Mouse (Mus musculus) natural killer cell, adult 2 months (primary cell): ENCODE results near the gene Scarb2.
"Not testable (repeated sequence)": the region's sequence is repeated elsewhere in the genome, so short reads cannot be mapped to it uniquely, and the experiment has no call there.

Experiments used
- DNase-seq, 2 experiments: peaks; one replicate each; pipeline ENCODE4 v3.0.0; 2022; ENCODE audit warnings: low spot score in 2 of 2

Scarb2 gene

DNA sequence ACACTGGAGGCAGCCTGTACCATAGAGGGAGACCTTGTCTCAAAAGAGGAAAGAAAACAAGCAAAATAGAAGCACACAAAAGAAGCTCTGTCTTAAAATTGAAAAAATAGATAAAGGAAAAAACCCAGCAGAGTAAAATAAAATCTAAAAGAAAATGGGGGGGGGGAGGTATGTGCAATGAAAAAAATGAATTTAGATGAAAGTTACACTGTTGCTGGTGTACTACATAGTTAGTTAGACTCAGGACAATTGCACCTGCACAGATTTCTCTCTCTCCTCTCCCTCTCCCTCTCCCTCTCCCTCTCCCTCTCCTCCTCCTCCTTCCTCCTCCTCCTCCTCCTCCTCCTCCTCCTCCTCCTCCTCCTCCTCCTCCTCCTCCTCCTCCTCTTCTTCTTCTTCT, at the start of gene Scarb2:
TSS of gene Scarb2 (minus strand) at position 101 of the 400 bp plus-strand sequence.
- no peak for DNase-seq

DNA sequence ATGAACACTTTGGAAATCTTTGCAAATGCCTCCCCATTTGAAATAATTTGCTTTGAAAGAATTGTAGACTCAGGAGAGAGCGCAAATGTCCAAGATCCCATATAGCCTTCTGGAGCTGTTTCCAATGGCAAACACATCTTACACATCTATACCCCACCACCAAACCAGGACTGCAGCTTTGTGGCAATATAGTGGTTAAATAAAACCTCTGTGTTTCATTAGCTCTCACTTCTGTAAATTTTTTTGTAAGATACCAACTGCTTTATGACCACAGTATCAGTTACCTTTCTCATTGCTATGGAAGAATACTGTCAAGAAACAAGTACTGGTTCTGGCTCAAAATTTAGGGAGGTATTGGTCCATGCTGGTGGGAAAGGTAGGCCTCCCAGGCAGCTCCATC, 49.3 kb upstream of the Scarb2 start:
- no peak for DNase-seq

DNA sequence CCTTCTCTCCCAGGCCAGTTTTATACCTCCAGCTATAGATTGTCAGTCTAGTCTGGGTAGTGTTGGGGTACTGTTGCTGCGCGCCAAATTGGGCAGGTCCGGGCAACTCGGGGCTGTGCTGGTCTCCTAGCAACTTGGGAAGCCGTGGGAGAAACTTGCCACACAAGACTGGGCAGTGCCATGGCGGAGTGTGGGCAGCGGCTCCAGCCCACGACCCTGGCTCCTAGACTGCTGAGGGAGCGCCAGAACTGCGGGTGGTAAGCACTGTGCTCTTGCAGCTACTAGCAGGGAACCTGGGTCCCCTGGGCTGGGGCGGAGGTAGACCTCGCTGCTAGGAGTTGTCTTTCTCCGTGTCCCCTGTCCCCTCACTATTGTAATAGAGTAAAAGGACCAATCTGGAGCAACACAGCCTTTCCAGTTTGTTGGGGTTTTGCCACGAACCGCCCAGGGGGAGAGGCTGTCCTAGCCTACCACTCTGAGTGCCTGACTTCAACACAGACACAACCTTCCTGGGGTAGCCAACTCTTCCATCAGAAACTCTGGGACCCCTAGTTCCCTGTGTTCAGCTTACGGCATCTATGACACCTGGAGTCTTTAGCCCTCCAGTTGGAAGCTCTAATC, 48.4 kb upstream of the Scarb2 start, which contains the start of gene Fam47e:
TSS of gene Fam47e (plus strand) at position 179 of the 621 bp plus-strand sequence.
- no peak for DNase-seq

DNA sequence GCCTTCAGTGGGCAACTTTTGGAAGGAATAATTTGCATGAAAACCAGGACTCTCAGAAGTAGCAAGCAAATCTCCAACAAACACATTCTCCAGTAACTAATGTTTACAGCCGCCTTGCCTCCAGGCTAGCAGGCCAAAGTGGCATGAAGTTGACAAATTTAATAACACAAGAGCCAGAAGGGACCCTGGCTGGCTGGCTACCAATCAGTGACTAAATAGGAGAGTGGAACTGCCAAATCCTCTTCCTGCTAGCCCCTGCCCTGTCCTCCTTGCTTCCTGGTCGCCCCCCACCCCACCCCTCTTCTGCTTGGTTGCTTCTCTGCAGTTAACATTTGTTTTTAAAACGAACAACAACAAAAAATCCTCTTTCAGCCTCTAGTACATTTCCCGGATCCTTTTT, 47.8 kb upstream of the Scarb2 start:
- DNase-seq = no peak

DNA sequence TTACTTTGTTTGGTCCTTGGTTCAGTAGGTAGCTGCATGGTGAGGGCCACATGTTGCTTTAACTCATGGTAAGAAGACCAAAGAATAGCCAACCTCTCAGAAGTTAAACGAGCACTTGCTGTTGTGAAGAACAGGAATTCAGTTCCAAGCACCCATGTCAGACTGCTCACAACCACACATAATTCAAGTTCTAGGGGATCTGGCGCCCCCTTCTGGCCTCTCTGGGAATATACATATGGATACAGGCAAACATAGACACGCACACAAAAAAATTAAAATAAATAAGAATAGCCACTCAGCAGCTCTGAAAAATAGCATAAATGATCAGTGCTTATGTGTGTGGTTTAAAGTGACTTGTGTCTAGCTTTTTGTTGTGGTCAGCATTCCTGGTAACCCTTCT, 47.3 kb upstream of the Scarb2 start:
- DNase-seq = peak in 1 of 2 experiments; percentile 17

DNA sequence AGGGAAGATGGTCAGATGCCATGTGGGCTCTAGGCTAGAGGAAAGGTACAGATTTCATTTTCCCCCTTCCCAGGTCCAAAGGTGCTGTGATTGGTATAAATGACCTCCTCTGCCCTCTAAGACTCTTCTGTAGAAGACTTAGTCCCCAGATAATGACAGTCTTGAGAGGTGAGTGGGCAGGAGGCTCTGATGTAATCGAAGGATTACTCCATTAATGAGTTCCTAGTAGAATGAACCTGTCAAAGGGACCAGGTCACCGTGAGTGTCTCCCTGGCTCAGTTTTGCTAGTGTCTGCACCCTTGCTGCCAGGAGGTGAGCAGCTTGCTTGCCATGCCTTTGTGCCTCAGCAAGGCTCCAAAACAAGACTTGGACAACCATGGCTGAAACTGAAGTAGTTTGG, 46.0 kb upstream of the Scarb2 start:
- DNase-seq = no peak

DNA sequence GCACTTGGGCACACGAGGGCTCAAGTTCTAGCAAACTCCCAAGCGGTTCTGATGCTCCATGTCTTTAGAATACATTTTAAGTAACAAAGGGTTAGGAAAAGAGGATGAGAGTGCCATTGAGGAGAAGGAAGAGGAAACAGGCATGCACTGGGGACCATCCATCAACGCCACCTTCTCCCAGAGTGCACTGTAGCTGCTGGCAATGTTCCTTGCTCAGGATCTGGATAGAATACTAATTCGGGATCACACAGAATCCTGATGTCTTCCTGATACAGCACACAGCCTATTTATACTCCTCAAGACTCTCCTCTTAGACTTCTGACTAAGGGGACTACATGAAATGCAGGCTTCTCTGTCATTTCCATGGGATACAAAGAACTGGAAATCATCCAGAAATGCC, 33.1 kb upstream of the Scarb2 start:
- DNase-seq = no peak

DNA sequence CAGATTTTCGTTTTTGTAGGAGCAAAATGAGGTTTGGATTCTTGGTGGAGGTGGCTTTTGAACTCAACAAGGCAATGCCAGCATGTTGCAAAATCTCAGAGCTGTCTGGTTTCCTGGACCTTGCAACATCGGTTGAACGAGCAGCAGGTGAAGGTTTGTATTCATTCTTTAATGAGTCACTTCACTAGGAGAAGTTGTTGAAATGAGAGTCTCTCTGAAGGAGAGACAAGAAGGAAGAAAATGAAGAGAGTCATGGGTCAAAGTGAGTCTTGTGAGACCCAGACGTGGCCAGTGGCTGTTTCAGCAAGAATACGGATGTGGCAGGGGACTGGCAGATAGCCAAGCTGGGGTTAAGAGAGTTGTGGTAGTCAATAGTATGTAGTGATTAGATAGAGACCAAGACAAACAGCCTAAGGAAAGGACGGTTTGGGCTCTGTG, 18.2 kb upstream of the Scarb2 start:
- DNase-seq = peak; percentile 23 to 32

DNA sequence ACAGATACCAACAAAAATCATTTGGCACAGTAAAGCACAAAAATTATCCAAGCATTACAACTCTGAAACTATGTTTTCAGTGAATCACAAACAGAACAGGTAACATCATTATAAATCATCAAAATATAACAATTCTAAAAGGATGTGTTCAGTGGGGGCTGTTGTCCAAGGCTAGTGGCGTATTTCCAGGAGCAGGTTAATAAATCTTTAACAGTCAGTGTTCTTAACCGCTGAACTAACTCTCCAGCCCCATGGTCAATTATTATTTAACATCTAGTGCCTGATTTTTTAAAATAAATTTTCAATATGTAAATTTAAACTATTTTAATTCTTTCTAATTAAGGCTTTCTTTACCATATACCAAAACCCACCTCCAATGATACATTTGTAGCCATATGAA, 14.5 kb upstream of the Scarb2 start:
- DNase-seq = not testable (repeated sequence)

DNA sequence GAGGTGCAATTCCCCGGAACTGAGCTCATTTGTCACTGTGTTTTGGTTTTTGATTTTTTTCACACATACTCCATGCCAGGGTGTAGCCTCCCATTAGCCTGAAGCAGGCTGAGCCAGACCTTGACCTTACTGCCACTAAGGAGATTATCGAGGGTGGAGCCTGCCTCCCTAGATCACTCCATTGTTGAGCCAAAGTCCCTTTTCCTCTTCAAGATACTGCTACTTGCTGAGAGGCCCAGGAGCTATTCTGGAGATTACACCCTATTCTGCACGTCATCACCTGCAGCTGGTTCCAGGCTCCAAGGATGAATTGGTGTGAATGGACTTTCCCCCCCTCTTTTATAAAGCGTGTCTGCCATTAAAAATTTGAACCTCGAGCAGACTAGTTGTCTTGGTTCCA, 5.4 kb upstream of the Scarb2 start:
- no peak for DNase-seq

DNA sequence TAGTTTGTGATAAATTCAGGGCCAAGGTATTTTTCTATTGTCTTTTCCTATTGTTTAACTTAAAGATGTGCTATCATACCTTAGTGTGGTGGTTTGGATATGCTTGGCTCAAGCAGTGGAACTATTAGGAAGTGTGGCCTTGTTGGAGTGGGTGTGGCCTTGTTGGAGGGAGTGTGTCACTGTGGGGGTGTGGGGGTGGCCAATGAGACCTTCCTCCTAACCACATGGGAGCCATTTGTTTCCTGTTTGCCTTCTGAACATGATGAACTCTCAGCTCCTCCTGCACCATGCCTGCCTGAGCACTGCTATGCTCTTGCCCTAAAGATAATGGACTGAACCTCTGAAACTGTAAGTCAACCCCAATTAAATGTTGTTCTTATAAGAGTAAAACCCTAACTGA, 4.6 kb upstream of the Scarb2 start:
- DNase-seq = peak; percentile 43 to 47

DNA sequence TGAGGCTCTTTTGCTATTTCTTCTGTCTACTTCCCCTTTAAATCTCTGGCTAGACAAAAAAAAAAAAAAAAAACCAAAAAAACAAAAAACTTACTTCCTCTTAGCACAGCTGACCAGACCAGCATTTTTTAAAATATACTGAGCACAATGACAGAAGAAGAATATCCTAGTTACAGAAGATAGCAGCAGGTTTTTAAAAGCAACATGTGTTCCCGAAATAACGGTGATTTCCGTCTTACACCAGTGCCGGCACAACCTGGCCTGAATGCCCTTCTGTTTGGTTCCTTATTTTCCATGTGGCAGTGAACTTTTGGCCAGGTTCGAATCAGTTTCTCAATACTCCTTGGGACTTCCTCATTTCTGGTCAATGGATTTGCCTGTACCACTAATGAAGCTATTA, 2.2 kb upstream of the Scarb2 start:
- peak in 1 of 2 experiments; percentile 47 for DNase-seq

DNA sequence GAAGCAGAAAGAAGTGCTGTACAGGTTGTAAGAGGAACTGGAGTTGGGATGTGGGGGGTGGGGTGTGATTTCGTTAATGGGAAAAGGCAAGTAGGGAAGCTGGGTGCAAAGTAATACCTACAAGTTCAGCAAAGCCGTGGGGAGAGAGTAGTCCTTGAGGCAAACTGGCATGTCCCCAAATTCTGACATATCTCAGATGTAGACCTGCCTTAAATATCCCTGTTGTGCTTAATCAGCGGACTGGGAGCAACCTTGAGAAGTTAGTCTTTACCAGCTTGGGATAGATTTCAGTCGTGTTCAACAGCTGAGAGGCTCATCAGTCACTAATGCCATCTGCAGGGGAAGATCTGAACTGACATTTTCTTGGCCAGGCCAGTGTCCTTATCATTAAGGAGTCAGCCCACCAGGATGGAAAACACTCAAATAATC, 318 bp downstream of the Scarb2 start:
- DNase-seq = peak; percentile 46 to 47

DNA sequence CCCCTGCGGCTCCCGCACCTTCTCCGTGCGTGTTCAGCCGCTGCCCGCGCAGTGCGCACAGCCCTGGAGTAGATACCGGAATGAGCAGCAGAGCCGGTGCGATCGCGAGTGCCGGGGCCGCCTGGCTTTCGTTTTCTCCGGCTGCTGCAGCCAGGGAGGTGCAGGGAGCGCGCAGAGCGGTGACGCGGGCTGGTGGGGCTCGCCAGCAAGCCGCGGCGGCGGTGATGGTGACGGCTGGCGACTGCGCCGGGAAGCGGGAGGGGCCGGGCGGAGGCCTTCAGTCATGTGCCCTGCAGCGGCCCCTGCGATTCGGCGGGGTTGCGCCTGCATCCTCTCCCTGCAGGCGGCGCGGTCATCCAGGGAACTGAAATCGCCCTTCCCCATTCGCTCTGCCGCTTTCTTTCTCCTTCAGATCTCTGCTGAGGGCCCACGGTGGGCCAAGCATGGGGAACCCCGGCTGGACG, 1.2 kb downstream of the Scarb2 start:
- peak; percentile 89 for DNase-seq

DNA sequence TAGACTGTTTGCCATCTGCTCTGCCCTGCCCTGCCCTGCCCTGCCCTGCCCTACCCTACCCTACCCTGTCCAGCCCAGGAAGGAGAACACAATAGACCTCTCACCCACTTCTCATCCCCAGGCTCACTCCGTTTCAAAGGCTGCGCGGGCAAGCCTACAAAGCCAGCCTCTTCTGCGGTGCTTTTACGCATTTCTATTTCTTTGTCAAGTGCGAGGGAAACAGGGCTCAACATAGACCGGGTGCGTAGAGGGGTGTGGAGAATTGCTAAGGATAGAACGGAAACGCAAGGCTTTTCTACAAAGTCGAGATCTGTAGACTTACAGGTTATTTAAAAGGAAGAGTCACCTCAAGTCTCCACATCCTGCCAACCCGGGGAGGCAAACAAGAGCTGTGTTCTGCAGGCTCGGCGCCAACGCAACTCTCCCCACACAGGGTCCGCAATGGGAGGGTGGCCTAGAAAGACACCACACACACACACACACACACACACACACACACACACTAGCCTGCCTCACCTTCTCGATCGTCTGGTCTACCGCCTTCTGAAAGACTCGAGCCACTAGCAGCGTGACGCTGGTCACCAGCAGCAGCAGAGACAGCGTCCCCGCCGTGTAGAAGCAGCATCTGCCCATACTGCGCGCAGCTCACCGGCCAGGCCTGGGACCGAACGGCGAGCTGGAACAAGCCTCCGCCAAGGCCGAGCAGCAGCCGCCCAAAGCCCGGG, 1.8 kb downstream of the Scarb2 start:
- DNase-seq = peak; percentile 51

DNA sequence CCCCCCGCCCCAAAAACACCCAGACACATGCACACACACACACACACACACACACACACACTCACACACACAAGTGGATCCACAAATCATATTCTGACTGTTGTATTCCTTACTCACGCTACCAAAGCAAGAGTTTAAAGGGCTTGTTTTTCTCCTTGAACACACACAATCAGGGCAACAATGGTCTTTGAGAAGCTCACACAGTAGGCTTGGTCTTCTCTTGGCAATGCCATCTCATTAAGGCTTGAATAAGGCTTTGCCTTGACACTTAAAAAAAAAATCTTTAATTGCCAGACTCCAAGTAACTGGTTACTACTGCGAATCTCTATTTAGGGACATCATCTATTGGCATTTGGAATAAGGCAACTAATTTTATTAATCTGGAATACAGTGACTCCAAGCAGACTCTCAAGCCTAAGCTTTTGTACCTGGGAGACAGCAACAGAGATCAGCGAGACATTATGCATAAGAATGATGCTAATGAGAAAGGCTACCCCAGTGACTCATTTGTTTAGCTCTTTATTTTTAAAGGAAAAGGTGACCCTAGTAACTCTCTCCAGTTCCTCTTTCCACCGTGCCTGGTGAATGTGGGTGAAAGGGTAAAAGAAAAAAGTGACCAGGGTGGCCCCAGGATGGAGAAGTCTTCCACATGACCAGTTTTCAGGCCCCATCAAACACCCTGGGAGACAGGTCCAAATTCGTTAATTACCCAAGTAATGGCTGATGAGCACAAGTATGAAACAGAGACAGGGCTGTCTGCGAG, 2.6 kb downstream of the Scarb2 start:
- peak in 1 of 2 experiments; percentile 16 for DNase-seq

DNA sequence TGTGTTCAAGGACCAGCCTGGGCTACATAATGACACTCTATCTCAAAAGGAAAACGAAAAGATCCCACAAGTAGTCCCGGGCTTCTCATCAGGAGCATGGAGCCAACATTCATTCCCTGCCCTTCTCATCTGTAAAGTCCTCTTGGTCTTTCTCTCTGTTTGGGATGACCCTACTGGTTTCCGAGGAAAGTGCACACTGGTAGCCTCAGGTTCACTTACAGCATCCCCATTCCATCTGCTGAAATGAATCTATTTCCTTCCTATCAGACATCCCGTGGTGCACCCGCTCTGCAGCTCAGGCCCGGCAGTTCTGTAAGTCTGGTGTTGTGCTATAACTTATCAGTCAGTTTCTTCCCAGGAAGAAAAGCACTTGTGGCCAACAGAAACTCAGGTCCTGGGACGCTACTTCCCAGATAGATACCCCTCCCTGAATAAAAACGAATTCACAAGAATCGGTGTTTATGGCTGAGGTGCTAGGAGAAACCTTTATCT, 3.2 kb downstream of the Scarb2 start:
- DNase-seq = no peak

DNA sequence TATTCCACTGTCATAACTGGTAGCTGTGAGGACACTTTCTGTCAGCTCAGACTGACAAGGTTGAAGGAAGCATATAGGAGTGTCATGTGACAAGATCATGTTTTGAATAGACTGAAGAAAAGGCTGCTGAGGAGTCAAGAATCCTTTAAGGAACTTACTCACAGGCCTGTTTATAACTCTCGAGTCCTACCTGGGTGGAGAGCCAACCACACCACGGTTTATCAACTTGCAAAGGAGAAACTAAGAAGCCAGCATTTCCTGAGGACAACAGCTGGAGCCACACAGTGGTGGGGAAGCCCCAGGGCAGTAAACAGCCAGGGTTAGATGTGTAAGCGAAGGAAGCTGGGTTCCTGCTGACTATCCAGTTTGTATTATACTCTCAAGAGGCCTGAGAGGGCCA, 7.3 kb downstream of the Scarb2 start:
- peak; percentile 44 to 52 for DNase-seq

DNA sequence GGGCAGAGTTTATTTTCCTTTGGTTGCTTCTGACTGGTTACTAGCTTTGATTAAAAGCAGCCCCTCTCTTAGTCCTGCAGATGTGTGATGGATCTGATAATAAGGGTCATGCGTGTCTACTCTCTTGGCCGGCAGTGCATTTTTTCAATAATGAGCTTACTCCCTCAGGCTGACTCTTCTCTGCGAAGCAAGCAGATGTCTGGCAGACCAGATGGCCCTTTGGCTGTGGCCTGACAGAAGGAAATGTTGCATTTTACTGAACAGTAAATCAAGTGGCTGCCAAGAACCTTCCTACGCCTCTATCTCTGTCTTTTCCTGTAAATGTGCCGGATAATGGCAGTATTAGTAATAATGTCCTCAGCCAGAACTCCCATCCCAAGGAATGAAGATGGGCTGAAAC, 8.0 kb downstream of the Scarb2 start:
- DNase-seq = no peak

DNA sequence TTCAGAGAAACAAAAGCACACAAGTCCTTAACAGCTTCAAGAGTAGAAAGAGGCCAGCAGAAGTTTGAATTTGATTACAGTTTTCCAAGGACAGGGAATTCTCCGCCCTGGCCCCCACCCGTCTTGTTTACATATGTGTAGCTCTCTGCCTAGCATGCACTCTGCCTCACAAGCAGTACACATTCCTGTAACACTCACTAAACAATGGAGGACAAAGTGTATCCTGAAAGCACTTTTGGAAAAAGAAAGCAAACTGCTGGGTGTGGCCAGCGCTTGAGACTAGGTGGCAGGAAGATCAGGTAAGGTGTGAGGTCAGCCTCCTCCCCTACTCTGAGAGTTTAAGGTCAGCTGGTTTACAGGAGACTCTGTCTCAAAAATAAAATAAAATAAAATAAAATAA, 8.4 kb downstream of the Scarb2 start:
- DNase-seq = no peak

DNA sequence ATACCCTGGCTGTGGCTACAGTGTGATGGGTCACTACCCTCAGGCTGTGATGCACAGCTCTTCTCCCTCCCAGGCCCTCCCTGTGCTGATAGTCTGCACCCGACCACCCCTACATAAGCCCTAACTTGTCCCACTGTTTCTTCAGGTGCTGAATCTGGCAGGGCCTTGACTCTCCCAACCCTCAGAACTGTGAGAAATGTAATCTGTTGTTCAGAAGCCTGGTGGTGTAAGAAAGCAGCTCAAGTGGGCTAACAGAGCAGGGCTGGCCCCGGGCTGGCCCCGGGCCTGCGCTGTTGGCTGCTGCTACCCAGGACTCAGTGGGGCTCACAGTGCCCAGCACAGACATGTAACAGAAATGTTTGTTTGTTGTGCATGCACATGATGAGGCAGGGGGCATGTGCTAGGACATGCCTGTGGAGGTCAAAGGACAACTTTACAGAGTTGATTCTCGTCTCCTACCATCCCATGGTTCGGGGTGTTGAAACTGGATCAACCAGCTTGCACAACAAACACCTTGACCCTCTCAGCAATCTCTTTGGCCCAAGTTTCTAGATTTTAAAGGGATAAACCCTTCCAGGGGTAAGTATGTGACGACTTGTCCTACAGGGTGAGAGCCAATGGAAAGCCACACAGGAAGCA, 10.7 kb downstream of the Scarb2 start:
- DNase-seq = no peak

DNA sequence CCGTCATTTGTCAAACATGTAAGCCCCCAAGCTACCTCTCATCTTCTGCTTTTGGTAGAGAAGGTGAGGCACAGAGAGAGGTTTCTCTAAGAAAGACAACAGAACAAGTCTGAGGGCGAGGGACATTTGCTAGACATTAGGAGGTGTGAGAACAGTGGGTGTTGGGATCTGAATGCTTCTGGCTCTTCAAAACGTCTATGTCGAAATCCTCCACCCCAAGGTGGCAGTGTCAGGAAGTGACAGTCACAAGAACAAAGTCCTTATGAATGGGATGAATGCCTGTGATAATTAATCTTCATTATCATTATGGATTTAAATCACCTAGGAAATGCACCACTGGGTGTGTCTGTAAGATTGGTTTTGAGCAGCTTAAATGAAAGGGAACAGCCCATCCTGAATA, 11.3 kb downstream of the Scarb2 start:
- DNase-seq = peak in 1 of 2 experiments; percentile 31
